Mouse (Mus musculus): ENCODE measurements around the gene Cops3. TPM values are rescaled to one million over a fixed set of nuclear protein-coding genes. Genes with fewer than 3 reads are reported as not detected.
"Not testable (repeated sequence)": the region's sequence is repeated elsewhere in the genome, so short reads cannot be mapped to it uniquely, and the experiment has no call there.

Cops3 gene
- total RNA-seq (2021) = 10 to 100 TPM; 76.2 TPM
- long read RNA-seq, experiment 1, transcript Cops3-201 (12 exons, 1,646 nt) = major isoform, 68 of 78 reads
- long read RNA-seq, experiment 1, partial matches to known transcripts = 0 of 78 reads
- long read RNA-seq, experiment 1, other reads (novel, unspliced or antisense) = 9 of 78 reads
- long read RNA-seq, experiment 2, transcript Cops3-201 (12 exons, 1,646 nt) = major isoform, 69 of 78 reads
- long read RNA-seq, experiment 2, partial matches to known transcripts = 4 of 78 reads
- long read RNA-seq, experiment 2, other reads (novel, unspliced or antisense) = 5 of 78 reads

DNA sequence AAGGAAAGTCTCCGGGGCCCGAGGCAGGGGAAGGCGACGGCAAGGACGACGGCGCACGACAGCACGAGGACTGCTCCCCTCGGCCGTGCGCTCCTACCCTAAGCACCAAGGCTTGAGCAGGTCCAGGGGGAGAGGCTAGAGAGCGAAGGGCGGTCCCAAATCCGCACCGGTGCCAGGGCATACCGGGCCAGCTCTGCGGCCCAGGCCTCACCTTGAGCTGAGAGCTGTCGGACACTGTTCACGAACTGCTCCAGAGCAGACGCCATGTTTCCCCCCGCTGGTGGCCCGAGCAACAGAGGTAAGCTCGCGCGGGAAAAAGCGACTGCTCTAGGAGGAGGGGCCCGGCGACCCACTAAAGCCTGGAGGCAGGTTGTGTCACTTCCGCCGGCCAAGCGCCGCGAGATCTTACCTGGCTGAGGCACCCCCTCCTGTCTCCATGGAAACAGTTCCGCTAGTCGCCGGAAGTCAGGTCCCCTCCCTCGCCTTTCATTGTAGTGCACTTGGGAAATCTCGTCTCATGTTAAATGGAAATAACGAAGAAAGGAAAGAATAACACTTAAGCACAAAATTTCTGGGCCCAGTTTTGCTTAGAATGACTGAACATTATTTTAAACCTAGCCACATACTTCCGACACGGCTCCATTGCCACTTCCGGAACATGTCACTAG is at the start of gene Cops3:
Cops3 (minus strand) TSS at position 380 of the 668 bp plus-strand sequence.
- DNase-seq = peak; percentile 95

GRCm38 (mm10) chr11:59888151-59888550 is 48.5 kb upstream of the Cops3 start:
- no peak for DNase-seq

DNA sequence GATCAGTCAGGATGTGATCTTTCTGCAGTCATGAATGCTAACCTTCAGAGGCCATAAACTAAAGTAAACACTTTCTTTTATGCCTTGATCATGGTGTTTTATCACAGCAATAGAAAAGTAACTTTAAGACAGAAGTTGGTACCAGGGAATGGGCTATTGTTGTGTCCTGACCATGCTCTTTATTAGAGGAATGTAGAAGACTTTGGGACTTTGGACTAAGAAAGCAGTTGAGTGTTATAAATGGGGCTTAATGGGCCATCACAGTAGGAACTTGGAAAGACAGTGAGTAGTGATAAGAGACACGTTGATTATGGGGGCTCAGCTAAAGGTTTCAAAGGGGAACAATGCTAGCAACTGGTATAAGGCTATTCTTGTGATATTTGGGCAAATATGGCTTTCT is 47.3 kb upstream of the Cops3 start:
- DNase-seq = no peak

- no peak for DNase-seq
Measured at GRCm38 (mm10) chr11:59885217-59885986, 45.8 kb upstream of the Cops3 start.

DNA sequence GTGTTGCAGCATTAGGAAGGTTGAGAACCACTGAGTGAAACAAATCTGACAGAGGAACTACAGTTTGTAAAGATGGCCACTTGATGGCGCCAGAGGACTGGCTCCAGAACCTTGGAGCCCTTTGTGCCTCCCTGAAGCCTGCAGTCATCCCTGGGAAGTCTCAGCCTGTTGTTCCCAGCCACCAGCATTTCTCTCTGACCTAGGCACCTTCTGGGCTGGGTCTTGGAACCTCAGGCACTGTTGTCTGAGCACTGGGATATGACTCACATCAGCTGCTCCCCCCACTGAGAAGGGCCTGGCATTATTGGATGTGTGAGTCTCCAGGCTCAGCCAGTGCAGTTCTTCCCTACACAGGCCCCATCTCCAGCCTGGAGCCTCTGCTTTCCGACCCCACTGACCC is 40.4 kb upstream of the Cops3 start:
- DNase-seq = peak; percentile 47

DNA sequence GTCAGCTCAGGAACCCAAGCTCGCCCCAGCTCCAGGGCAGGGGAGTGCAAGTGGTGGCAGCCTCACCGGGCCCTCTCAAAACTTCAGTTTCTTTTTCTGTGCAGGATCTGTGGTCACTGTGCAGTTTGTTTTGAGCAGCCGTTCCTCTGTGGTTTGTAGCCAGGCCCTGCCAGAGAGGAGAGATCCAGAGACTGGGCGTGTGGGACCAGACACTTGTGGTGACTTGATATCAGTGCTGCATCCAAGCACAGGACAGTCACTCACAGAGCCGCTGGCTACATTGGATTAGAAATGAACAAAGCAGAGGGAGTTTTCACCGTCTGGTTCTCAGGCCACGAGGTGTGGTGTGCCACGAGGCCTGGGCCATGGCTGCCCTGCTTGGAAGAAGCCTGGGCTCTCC is 32.5 kb upstream of the Cops3 start:
- no peak for DNase-seq

DNA sequence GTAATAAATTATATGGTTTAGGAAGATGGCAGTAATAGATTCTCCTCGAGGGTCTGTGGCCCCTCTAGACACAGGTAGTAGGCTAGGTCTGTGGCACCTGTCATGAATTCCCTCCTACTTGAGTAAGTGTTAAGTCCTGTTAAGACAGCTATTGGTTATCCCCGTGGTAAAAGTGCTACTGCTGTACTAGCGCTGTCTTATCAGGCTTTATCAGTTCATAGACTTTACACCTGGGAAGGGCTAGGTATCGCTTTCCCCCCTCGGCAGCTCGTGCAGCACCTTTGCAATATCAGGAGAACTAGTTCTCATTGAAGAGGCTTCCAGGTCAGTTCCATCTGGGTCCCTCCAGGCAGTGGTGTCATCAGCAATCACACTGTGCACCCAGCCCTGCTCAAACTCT is 24.7 kb upstream of the Cops3 start:
- DNase-seq = no peak

DNA sequence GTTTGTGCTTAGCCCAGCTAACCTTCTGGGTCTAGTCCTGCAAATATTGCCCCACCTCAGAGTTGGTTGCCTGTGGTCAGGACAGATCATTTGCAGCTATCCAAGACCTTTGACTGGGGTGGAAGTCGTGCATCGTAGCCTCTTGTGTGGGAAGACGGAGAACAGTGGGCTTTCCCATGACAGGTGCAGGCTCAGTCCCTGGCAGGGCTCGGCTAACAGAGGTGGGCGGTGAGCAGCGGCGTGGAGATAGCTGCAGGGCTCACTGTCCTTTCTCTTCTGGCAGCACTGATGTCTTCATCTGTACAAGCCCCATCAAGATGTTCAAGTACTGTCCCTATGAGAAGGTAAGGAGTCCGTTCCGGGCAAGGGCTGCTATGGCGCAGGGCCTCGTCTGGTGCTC is 20.8 kb upstream of the Cops3 start:
- no peak for DNase-seq

GRCm38 (mm10) chr11:59852865-59853264 is 13.2 kb upstream of the Cops3 start:
- DNase-seq = no peak

GRCm38 (mm10) chr11:59847891-59848884 is 8.6 kb upstream of the Cops3 start:
- DNase-seq = peak; percentile 75

DNA sequence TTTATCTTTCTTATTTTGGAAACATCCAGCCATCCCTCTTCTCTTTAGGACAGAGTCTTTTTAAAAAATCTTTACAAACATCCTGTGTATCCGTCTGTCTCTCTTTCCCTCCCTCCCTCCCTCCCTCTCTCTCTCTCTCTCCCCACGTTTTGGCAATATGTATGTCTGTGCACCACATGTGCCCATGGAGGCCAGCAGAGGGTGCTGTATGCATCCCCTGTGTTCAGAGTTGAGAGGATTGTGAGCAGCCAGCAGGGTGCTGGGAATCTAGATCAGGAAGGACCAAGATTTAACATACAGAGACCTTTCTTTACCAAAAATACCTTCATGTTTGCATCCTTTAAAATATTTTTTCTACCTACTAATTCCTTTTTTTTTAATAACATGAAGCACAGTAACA is 7.5 kb upstream of the Cops3 start:
- peak; percentile 12 for DNase-seq

- no peak for DNase-seq
Measured at GRCm38 (mm10) chr11:59846311-59846710, 6.7 kb upstream of the Cops3 start.

- peak; percentile 95 for DNase-seq
Measured at GRCm38 (mm10) chr11:59839008-59839458, 605 bp downstream of the Cops3 start, which contains the start of gene Nt5m. Nt5m (plus strand) TSS chr11:59839447.

GRCm38 (mm10) chr11:59838426-59838825 is 1.2 kb downstream of the Cops3 start:
- no peak for DNase-seq

GRCm38 (mm10) chr11:59837789-59838188 is 1.8 kb downstream of the Cops3 start:
- not testable (repeated sequence) for DNase-seq

- no peak for DNase-seq
Measured at GRCm38 (mm10) chr11:59821625-59822024, 18.0 kb downstream of the Cops3 start.

- no peak for DNase-seq
Measured at GRCm38 (mm10) chr11:59817916-59818315, 21.7 kb downstream of the Cops3 start.

DNA sequence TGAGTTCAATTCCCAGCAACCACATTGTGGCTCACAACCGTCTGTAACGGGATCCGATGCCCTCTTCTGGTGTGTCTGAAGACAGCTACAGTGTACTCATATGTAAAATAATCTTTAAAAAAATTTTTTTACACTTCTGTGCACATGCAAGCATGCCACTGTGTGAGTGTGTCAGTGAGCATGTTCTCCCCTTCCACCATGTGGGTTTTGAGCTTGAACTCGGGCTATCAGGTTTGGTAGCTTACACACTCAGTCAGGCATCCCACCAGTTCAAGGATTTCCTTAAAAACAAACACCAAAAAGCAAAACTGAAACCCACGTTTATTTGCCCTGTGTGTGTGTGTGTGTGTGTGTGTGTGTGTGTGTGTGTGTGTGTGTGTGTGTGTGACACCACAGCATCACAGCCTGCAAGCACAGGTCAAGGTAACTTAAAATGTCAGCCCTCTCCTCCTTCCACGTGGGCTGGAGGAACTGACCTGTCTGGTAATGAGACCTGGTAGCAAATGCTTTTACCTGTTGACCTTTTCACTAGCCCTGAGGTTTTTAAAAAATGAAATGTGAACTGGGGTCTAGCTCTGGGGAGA is 24.1 kb downstream of the Cops3 start:
- no peak for DNase-seq

- no peak for DNase-seq
Measured at GRCm38 (mm10) chr11:59814936-59815335, 24.7 kb downstream of the Cops3 start.

GRCm38 (mm10) chr11:59814311-59814710 is 25.3 kb downstream of the Cops3 start:
- no peak for DNase-seq

- DNase-seq = no peak
Measured at GRCm38 (mm10) chr11:59813276-59813675, 26.4 kb downstream of the Cops3 start.
